Mouse (Mus musculus) ES-Bruce4 (cell line): ENCODE data around the gene Ylpm1. TPM values are rescaled to one million over a fixed set of nuclear protein-coding genes. Genes with fewer than 3 reads are reported as not detected.
A peak's percentile ranks its signal among the peaks of the same experiment; 100 is the strongest.

Source experiments
- H3K27ac ChIP-seq: 2 replicates; pipeline ENCODE4 v1.5.1; 2012; ENCODE audit warnings: low read length, inconsistent platforms; ENCODE audit not compliant: insufficient read depth
- H3K27me3 ChIP-seq: 2 replicates; pipeline ENCODE4 v1.6.1; 2012; ENCODE audit warnings: mild to moderate bottlenecking, low read length, inconsistent platforms; ENCODE audit not compliant: control insufficient read depth, poor library complexity, insufficient read depth, severe bottlenecking
- H3K36me3 ChIP-seq: 2 replicates; pipeline ENCODE4 v1.6.1; 2012; ENCODE audit warnings: inconsistent platforms, mild to moderate bottlenecking, low read length, moderate library complexity; ENCODE audit not compliant: control insufficient read depth, poor library complexity, insufficient read depth, severe bottlenecking
- H3K4me1 ChIP-seq: one replicate; pipeline ENCODE4 v1.8.1; 2011; ENCODE audit warnings: low read length; ENCODE audit not compliant: control insufficient read depth, insufficient read depth
- H3K4me3 ChIP-seq: 2 replicates; pipeline ENCODE4 v1.5.1; 2011; ENCODE audit warnings: low read depth, mild to moderate bottlenecking, low read length
- H3K9ac ChIP-seq: 2 replicates; pipeline ENCODE4 v1.6.1; 2012; ENCODE audit warnings: low read depth, mild to moderate bottlenecking, inconsistent platforms; ENCODE audit not compliant: poor library complexity, severe bottlenecking
- H3K9me3 ChIP-seq: replicated peaks from 2 replicates; pipeline ENCODE4 v1.6.1; 2012; ENCODE audit warnings: mild to moderate bottlenecking, low read length, inconsistent platforms; ENCODE audit not compliant: control insufficient read depth, poor library complexity, insufficient read depth, severe bottlenecking
- CTCF ChIP-seq: IDR thresholded peaks from one replicate; pipeline ENCODE4 v1.8.1; 2011; ENCODE audit warnings: low read depth, low read length
- EP300 ChIP-seq: IDR thresholded peaks from 2 replicates; pipeline ENCODE4 v1.6.1; 2011; ENCODE audit warnings: low read depth, low read length; ENCODE audit not compliant: insufficient read depth
- POLR2A ChIP-seq: IDR thresholded peaks from one replicate; pipeline ENCODE4 v1.8.1; 2011; ENCODE audit warnings: low read length; ENCODE audit not compliant: insufficient read depth
- polyA plus RNA-seq: library from polyadenylated mRNA; stranded (reverse); fragments of >200 nt; gene quantifications from 2 replicates; pipeline ENCODE4 v1.2.4, GENCODE M21; 2011; ENCODE audit warnings: low read depth; ENCODE audit not compliant: missing spikeins, insufficient read depth, insufficient read length

Gene Ylpm1
- 103 and 105 TPM in 2 replicates for polyA plus RNA-seq

DNA sequence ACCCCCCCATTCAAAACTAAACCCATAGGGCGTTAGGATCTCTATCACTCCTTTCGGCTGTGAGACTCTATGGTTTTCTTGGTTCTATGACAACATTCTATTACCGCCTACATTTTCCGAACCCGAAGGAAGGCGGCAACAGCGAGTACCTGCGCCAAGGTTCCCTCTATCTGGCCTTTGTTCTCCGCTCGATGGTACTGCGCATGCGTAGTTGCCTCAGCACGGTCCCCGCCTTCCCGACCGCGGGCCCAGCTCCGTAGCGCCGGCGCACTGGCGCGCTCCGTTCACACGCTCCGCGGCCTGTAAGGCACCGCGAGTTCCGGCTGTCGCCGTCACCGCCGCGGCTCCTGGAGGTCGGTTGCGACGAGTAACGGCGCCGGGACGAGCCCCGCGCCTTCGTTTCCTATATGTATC lies at the start of gene Ylpm1:
TSS of gene Ylpm1 (plus strand) at position 239 of the 414 bp plus-strand sequence.
- Histone ChIP-seq H3K27ac (0 out of 2 replicates have a peak within 1 kb of the TSS, but pooled peaks have one; percentile 1), H3K9me3 (0 out of 2 replicates have a peak, but pooled peaks cover 2% of the 10 kb centered on the region), H3K4me1 (peaks cover 2% of the 10 kb centered on the region), H3K4me3 (peak within 1 kb of the TSS; percentile 87), H3K27me3 (no peaks in the 10 kb centered on the region), H3K36me3 (peaks cover 8% of the 10 kb centered on the region), H3K9ac (peak within 1 kb of the TSS; percentile 91)
- TF ChIP-seq CTCF = peak; percentile 51
- 0 out of 2 replicates have a peak, but pooled peaks have one; percentile 56 for TF ChIP-seq EP300
- peak; percentile 73 for TF ChIP-seq POLR2A

GRCm38 (mm10) chr12:84947894-84948583 lies 48.1 kb upstream of the Ylpm1 start:
- TF ChIP-seq POLR2A = no peak
- no peak for TF ChIP-seq EP300
- no peak for TF ChIP-seq CTCF
- no peak overlapping the region for H3K9ac ChIP-seq
- H3K4me3 ChIP-seq = no peak overlapping the region
- H3K9me3 ChIP-seq = no peaks in the 10 kb centered on the region
- peaks cover 2% of the 10 kb centered on the region; the same call in 1 of the 2 replicates for H3K36me3 ChIP-seq
- H3K27ac ChIP-seq = no peak overlapping the region
- no peaks in the 10 kb centered on the region for H3K4me1 ChIP-seq
- H3K27me3 ChIP-seq = no peaks in the 10 kb centered on the region

DNA sequence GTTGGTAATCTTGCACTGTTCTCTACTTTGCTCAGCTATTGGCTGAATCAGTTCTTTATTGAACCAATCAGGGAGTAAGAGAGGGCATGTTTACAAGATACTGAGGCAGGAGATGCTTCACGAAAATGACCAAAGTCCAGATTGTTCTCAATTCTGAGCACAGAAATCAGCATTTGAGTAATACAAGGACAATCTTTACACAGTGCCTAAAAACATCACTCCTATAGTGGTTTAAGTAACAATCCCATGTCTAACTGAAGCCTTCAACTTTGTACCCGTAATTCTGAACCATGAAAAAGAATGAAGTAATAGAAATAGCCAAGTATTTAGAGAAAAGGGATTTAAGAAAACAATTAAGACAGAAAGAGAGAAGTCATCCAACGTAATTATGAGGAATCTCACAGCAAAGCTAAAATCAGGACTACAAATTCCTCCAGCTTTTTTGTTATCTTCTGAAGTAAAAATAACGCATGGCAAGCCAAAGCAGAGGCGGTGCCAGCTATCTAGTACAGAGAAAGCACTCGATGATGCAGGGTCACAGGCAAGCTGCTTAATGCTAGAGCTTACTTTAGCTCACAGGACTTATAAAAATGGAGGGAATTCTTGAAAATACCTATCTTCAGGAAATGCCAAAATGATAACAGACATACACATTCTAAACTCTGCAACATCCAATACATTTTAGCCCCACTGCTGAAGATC lies 47.4 kb upstream of the Ylpm1 start:
- TF ChIP-seq POLR2A (no peak), EP300 (no peak), CTCF (no peak)
- Histone ChIP-seq H3K4me1 (no peaks in the 10 kb centered on the region), H3K9ac (no peak overlapping the region), H3K9me3 (no peaks in the 10 kb centered on the region), H3K27ac (no peak overlapping the region), H3K36me3 (peaks cover 2% of the 10 kb centered on the region; the same call in 1 of the 2 replicates), H3K4me3 (no peak overlapping the region), H3K27me3 (no peaks in the 10 kb centered on the region)

DNA sequence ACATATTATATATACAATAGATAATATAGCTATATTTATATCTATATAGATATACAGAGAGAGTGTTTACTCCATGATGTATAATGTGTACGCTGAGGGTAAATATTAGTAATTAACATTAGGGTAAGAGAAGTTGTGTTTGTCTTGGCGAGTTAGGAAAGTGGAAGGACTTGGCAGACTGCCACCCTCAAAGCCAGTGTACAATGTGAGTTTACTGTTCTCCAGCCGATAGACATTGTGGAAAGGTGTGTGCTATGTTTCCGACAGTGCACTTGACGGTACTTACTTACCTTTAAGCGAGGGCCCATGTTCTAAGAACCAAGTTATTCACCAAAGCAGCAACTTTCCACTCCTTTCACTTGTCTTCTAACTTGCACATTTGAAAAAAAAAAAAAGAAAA lies 45.4 kb upstream of the Ylpm1 start:
- Histone ChIP-seq H3K36me3 (peaks cover 2% of the 10 kb centered on the region; the same call in 1 of the 2 replicates), H3K9ac (no peak overlapping the region)

GRCm38 (mm10) chr12:84951531-84951930 lies 44.6 kb upstream of the Ylpm1 start:
- peaks cover 2% of the 10 kb centered on the region; the same call in 1 of the 2 replicates for H3K36me3 ChIP-seq
- H3K9ac ChIP-seq = no peak overlapping the region
- no peak overlapping the region for H3K27ac ChIP-seq
- no peaks in the 10 kb centered on the region for H3K9me3 ChIP-seq
- no peak overlapping the region for H3K4me3 ChIP-seq
- TF ChIP-seq CTCF (no peak), EP300 (no peak), POLR2A (no peak)
- no peaks in the 10 kb centered on the region for H3K27me3 ChIP-seq
- H3K4me1 ChIP-seq = no peaks in the 10 kb centered on the region

More for the DNA sequence above, 45.4 kb upstream of the Ylpm1 start:
- H3K4me3 ChIP-seq = no peak overlapping the region
- no peaks in the 10 kb centered on the region for H3K4me1 ChIP-seq
- TF ChIP-seq CTCF (no peak), POLR2A (no peak)
- H3K27ac ChIP-seq = no peak overlapping the region
- no peaks in the 10 kb centered on the region for H3K27me3 ChIP-seq
- H3K9me3 ChIP-seq = no peaks in the 10 kb centered on the region
